Mouse (Mus musculus) kidney, postnatal 14 days (tissue): Measurements from ENCODE around the gene Foxa2.
A peak's percentile ranks its signal among the peaks of the same experiment; 100 is the strongest.

Experiments used
- DNase-seq: peaks from one replicate; pipeline ENCODE4 v3.0.0; 2022; ENCODE audit warnings: mixed read lengths

Gene Foxa2

DNA sequence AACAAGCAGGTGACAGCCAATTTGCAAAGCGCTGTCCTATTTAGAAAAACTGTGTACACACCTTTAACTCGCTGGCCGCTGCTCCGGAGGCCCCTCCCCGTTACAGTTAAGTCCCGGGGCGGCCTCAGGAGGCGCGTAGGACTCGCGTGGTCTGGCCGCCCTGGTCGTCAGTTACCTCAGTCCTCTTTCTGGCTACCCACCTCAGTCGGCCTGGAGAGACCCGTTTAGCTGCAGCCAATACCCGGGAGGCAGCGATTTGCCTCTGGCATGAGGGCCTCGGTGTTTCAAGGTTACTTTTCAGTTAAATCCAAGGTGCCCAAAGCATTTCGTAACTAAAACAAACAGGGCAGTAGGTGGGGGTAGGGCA, at the start of gene Foxa2:
Foxa2 (minus strand) TSS at position 171 of the 367 bp plus-strand sequence.
- DNase-seq = no peak

DNA sequence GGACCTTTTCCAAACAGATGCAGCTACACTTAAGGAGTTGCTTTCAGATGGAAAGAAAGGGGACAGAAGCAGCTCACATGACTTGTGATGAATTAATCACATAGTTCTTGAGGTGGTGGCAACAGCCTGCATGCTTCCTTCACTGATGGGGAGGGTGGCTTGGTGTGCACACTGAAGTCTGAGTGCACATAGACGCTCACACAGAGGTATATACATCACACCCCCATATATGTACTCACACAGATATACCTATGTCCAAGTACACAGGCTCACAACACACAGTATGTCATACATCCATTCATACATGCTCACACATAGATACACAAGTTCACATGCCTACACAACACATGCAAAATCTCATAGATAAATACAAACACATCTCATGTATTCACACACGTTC, 45.3 kb upstream of the Foxa2 start:
- no peak for DNase-seq

DNA sequence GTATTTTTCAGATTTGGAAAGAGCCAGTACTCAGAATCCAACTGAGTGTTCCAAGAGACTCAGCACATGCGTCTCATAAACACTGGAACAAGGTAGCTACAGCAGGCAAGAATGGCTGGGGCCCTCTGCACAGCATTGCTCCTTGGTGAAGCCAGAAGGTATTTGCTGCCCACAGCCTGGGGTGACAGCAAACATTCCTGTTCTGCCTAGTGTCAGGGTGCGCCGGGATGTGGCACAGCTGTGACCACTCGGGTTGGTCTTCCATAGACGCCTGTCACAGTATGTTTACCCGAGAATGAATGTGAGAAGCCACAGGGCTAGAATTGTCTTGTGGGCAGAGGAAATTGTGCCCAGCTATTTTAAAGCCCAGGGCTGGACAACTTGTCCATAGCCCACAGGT, 44.9 kb upstream of the Foxa2 start:
- DNase-seq = no peak

DNA sequence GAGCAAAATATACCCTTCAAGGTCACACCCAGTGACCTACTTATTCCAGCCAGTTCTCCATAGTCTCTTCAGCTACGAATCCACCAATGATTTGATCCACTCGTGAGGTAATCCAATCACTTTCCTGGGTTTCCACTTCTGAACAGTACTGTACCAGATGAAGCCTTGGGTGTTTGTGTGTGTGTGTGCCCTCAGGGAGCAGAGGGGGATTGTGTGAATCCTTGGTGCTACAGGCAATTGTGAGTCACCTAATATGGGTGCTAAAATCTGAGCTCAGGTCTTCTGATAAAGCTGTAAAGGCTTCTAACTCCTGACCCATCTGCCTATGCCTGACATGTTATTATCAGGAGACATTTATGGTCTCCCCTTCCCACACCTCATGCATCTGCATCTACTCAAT, 43.3 kb upstream of the Foxa2 start:
- no peak for DNase-seq

DNA sequence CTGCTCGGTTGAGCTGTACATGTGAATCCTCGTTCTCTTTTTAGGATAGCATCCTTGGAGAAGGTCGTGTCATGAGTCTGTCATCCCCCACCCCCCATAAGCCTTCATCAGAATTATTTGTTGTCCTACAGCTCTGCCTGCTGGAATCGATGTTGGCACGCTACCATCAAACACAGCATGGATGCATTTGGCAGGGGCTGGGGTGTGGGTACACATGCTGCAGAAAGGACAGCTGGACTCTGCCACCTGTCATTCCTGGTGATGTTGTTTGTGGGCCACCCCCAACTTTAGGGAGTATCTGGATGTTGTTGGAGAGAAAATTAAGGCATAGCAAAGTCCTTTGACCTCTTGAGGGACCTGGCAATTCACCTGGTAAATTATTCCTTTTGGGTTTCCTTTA, 38.8 kb upstream of the Foxa2 start:
- DNase-seq = no peak

DNA sequence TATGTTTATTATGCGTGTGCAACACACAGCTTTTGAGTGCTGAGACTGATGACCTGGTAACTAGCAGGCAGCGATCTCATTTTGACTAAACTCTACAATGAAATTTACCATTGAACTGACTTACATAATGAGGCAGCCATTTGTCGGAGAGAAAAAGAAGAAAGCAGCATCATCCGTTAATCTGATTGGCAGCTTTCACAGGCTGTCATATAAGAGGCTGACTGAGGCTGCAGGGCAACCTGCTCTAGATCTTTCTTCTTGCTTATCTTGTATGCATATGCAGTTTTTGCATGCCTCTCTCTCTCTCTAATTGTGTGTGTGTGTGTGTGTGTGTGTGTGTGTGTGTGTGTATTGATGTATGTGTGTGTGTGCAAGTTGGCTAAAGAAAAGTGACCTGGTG, 38.4 kb upstream of the Foxa2 start:
- no peak for DNase-seq

DNA sequence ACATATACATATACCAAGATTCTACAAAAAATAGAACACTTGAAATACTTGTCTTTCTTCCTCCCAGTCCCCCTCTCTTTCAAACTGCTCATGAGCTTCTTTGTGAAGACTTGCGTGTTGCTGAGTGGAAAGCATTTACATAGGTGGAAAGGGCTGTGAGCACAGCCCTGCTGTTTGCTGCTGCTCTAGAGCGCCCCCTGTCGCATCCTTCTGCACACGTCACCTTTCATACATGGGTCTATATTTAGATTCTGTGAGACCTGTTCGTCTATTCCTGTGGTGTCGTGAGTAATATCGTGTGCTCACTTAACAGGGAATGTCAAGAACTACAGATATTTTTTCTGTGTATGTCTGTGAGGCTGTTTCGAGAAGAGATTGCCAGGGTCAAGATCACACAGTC, 35.5 kb upstream of the Foxa2 start:
- peak; percentile 37 for DNase-seq

DNA sequence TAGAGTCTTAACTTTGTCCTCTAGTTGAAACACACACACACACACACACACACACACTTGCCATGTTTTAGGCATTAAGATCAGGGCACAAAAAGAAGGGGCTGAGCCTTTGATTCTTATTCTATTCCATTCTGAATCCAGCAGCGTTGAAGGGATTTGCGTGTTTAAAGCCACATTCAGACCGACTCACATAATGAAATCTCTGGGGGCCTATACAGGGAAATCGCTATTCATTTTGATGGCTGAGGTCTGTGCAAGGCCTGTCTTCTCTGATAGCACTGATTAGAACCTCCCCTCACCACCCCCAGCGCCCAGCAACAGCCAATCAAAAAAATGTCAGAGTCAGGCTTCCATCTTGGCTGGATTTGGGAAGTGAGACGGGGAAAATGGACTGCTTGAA, 13.9 kb upstream of the Foxa2 start:
- no peak for DNase-seq

DNA sequence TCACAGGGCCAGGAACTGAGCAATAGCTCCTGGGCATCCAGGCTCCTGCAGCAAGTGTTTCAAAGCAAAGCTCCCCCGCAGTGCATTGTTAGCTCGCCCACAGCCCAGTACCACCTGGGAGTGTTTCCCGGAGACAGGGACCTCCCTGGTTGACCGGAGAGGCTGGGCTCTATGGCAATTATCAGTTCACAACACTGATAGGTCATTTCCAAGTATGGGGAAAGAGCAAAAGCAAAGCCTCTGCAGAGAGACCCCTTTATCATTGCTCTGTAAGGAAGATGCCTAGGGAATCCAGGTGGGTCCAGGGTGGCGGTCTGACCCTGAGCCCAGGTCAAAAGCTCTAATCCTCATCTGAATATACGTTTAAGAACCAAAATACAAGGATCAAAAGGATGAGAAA, 6.6 kb upstream of the Foxa2 start:
- DNase-seq = no peak

DNA sequence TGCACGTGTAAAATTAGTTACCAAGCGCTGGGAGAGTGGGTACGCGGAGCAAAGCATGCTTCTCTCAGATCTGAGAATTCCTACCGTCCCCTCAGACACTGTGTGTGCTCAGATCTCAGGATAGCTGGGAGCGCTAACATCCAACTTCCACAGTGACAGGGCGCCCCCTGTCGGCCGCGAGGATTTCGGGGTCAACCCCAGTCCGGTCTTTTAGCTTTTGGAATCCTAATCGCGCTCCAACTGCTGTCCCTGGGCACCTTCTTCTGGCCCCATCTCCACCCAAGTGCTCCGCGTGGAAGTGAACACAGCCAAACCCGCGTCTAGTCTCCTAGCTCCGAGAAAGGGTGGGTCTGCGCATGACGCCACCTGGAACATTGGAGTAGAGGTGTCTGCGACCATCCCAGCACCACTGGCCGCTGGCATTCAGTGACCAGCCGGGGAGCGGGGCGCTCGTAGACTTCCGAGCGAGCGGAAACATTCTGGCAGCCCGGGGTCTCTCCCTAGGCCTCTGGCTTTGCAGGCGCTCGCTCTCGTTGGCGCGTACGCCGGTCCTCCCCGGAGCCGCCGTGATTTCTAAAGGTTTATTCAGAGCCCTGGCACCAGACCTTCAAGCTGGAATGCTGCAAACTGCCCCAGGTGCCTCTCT, 1.8 kb upstream of the Foxa2 start:
- peak; percentile 76 for DNase-seq

DNA sequence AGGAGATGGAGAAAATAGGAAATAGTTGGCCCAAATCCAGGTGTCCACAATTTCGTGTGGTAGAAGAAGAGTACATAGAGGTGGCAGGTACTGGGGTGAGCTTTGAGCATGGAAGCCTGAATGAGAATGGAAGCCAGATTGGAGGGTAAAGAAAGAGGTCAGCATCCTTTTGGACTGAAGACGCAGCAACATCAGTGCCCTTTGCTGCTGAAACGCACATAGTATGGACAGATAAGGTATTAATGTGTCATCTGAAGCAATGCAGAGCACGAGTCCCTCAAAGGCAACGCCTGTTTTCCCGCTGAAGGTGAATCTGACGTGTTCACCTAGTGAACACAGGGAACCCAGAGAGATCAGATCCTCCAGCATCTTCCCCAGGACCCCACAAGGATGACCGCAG, 842 bp upstream of the Foxa2 start:
- no peak for DNase-seq

DNA sequence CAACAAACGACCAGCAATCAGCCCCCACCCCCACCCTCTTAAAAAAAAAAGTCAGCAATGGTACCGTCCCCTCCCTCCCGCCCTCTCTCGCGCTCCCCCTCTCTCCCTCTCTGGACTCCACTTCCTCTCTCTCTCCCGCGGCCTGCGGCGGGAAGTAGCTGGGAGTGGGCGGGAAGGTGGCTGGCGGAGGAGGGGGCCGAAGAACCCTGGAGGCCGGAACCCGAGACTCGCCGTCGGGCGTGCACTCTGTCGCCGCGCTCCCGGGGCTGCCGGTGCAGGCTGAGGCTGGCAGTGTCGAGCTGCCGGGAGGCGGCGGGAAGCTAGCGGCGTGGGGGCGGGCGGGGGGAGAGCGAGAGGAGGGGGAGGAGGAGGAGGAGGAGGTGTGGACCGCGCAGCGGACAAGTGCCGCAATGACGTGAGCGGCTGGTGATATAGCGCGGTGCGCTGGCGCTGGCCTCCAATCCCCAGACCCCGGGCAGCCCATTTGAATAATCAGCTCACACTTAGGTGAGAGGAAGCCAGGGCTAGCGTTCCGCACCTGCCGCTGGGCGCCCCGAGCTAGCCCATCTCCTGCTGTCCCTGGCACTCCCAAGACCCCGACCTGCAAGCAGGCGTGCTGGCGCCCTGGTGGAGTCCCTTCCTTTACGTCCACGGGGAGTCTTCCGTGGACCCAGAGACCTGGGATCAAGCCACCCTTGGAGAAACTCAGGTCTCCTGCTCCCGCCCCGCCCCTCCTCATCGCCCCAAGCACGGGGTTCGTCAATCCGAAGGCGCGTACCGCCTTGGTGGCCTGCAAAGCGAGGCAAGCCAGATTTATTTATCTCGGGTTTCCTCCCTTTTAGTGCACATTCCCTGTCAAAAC, 601 bp downstream of the Foxa2 start:
- no peak for DNase-seq

DNA sequence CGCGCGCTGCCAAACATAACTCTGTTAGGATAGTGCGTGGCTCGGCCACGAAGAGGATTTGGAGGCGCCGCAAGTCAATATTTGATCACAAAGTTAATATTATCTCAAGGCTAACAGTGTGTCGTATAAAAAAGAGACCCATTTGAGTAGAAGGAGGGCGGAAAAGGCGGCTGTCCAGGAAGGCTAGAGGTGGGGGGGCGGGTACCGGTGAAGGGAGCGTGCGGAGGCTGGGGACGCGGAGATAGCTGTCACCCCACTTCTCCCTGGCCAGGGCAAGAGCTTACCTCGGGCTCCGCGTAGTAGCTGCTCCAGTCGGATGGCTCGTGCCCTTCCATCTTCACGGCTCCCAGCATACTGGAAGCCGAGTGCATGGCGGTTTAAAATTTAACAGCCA, 1.2 kb downstream of the Foxa2 start:
- DNase-seq = no peak

DNA sequence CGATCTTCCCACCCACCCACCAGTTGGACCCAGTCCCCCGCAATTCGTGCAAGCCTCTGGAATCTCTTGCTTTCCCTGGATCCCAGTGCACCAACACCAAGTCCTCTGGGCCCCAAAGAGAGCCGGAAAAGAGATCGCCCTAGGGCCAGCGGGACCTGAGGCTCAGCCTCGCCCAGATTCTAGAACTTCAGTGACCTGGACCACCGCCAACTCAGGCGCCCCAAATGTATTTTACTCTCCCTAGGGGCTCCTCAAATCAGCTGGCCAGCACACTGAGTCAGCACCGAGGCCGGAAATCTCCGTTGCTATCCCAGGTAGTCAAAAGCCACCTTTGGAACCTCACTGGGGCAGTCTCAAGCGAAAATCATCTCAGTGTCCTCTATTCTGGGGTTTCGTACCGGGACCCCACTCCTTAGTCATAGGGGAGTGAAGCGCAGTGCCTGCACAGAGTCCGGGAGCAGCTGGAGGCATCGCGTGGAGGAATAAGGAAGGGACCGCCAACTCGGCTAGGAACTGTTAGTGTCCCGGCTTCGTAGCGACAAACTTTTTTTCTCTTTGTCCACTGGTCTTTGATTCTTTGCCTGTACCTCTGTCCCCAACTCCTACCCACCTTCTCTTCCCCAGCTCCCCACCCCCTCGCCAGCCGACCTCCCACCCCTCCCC, 1.8 kb downstream of the Foxa2 start:
- DNase-seq = no peak

DNA sequence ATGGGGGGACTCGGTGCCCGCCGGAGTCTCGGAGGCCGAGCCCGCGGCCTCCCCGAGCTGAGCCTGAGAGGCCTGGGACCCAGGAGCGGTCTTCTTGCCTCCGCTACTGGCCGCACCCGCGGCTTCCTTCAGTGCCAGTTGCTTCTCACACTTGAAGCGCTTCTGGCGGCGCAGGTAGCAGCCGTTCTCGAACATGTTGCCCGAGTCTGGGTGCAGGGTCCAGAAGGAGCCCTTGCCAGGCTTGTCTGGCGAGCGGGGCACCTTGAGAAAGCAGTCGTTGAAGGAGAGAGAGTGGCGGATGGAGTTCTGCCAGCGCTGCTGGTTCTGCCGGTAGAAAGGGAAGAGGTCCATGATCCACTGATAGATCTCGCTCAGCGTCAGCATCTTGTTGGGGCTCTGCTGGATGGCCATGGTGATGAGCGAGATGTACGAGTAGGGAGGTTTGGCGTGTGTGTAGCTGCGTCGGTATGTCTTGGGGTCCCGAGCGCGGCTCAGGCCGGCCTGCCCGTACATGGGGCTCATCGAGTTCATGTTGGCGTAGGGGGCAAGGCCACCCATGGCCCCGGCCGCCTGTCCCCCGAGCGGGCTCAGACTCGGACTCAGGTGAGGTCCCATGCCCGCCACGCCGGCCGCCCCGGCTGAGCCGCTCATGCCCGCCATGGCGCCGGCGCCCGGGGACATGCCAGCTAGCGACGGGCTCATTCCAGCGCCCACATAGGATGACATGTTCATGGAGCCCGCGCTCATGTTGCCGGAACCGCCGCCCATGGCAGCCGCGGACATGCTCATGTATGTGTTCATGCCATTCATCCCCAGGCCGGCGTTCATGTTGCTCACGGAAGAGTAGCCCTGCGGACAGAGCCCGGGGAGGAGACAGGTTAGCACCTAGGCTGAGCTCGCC, 2.5 kb downstream of the Foxa2 start:
- no peak for DNase-seq

DNA sequence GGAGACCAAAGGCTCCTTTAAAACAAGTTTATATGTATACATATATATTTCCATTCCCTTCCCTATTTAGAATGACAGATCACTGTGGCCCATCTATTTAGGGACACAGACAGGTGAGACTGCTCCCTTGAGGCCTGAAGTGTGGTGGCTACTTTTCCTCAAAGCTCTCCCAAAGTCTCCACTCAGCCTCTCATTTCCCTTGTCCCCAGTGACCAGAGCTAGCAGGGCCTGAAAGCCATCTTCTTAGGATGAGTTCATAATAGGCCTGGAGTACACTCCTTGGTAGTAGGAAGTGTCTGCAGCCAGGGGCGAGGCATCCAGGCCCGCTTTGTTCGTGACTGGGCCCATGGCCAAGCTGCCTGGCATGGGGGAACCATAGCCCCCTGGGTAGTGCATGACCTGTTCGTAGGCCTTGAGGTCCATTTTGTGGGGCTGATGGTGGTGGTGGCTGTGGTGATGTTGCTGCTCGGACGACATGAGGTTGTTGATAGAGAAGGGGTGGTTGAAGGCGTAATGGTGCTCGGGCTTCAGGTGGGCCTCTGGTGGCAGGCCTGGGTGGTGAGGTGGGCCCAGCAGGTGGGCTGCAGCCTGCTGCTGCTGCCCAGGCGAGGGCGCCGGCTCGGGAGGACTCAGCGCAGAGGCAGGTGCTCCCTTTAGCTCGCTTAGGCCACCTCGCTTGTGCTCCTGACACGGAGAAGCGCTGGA, 3.3 kb downstream of the Foxa2 start:
- DNase-seq = no peak

DNA sequence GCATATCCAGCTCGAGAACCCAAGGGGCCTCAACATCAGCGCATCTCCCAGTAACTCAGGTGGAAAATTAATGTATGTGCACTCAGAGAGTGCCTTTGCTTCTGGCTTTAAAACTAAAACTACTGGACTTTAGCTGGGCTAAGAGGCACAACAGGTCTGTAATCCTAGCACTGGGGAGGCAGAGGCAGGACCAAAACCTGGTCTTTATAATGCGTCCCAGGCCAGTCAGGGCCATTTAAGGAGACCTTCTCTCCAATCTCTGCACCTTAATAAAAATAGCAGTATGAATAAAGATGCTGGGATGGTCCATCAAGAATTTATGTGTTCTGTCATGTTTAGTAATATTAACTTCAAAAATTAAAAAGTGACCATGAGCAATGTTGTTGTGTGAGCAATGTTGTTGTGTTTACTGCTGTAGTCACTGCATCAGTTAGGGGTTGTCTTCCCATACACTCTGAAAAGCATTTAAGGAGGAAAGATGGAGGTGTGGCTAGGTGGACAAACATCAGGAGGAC, 4.6 kb downstream of the Foxa2 start:
- DNase-seq = no peak

DNA sequence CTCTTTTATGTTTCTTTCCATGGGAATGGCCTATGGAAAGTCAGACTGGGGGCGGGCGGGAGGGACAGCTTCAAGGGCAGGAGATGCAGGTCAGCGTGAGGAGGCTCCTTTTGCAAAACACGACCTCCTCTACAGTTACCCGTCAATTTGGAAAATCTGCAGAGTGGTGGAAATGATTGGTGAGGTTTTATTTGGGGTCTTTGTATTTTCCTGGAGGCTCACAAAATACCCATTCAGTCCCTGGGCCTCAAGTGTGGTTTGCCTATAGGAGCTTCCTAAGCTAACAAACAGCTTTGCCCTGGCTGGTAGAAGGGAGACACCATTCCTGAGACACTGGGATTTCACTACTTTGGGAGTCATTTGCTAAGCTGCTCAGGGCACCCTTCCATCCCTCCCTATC, 5.4 kb downstream of the Foxa2 start:
- no peak for DNase-seq

DNA sequence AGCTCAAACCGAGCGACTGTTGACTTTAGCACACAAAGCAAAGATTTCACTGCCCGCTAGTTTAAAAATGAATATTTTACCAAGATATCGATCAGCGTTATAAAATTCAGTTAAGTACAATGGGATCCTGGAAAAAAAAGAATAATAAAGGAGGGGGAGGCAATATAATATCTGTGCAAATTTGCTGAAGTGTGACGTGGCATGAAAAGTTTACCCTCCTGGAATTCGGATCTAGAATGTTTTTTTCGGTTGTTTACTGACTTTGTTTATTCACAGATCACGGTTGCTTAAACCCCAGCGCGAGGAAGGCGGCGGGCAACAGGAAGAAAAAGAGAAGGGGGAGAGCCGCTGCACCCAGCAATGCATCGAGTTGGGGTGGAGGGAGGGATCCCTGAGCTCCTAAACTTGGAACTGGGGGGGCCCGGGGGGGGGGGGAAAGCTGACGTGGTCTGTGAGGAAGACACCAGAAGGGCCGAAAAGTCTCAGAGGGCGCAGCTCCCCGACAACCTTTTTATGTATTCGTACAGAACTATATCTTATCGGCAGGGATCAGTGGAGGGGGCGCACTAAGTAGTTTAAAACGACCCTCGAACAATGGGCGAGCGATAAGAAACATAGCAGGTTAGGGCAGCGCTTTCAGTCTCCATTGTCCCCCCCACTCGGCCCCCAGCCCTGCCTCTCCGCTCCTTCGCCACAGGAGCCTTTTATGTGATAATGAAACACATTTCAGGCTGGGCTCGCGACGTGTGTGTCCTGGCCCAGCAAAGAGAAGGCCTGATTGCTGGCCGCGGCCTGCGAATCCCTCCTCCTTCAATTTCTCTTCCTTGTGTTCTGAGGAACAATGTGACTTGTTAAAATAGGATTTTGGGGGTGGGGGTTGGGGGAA, 6.3 kb downstream of the Foxa2 start:
- DNase-seq = no peak

DNA sequence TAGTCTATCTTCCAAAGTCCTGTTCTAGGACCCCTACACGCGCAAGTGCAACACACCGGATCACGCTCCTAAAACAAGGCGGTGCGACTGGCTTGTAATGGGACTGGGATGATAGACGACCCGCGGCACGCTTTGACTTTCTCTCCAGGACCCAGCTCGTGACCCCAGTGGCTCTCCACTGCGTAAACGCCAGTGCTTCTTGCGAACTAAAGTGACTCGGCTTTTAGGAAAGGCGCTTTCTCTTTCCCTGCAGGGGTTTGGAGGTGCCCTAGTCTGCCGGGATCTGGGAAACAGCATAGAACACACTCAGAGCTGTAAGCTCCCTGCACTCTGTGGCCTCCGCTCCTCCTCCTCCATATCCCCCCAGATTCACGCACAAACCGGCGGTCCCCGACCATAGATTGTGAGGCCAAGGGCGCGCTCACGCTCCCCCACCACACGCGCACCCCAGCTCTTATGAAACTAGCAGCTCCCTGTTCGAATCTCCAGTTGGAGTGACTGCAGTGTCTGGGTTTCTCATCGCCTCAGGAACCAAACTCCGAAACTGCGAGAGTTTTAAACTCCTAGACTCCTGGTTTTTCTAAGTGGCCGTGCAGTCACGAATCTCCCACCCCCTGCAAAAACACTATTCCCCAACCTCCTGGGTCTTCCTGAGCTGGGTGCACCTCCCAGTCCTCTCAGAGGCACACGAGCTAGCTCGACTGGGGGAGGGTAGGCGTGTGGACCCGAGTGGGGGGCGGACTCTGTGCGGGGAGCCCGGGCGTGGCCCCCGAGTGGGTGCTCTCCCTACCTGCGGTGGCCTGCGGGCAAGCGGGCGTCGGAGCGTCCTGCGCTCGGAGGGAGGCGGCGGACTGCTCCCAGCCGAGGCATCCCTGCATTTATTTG, 7.2 kb downstream of the Foxa2 start:
- DNase-seq = no peak
